In the genomic region with DNA sequence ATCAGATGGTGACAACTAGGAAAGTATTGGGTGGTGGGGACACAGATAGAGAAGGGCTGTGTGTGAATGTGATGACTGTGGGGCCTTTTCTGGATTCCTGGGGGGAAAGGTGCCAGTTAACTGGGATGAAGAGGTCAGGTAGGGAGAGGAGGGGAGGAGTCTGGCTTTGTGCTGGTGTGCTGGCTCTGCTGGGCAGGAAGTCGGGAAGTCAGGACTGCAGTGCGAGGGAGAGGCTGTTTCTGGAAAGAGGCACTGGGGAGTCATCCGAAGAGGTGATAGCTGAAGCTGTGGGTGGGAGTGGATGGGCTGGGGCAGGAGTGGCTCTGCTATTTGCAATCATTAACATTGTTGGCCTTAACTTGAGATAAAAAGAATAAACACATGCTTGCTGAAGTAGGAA, we compare ENCODE assay signal across 15 mouse cellular contexts. TPM values are rescaled to one million over a fixed set of nuclear protein-coding genes. Genes with fewer than 3 reads are reported as not detected.
DNase-seq lines count a peak whose midpoint lies in the region; ATAC-seq lines count a peak whose summit lies in the region.
"Had no signal": no experiment of that assay in that cellular context is flagged by ENCODE, and none has a peak within 500 bp of the region (broad histone marks: within the 10 kb centered on the region; RNA-seq: fewer than 3 reads in every experiment).

No protein-coding gene starts in this region.

- H3K27ac ChIP-seq in heart, embryonic 11.5 days (ENCODE audit: low read depth, low read length), result no peak overlapping the region
- H3K27ac ChIP-seq in intestine, embryonic 16.5 days (ENCODE audit: low read length), result no peak overlapping the region
- H3K27ac ChIP-seq in hindbrain, embryonic 10.5 days, result no peak overlapping the region
- no peak overlapping the region; the same call in 1 of the 2 replicates for H3K27ac ChIP-seq in limb, embryonic 10.5 days
- H3K27ac ChIP-seq: hindbrain, embryonic 13.5 days; limb, embryonic 12.5 days; midbrain, embryonic 12.5 days; neural tube, embryonic 12.5 days had no signal

- no peak overlapping the region for H3K9ac ChIP-seq in heart, embryonic 11.5 days (ENCODE audit: low read depth, low read length)
- no peak overlapping the region for H3K9ac ChIP-seq in intestine, embryonic 16.5 days (ENCODE audit: low read depth, low read length)
- H3K9ac ChIP-seq: hindbrain, embryonic 13.5 days; limb, embryonic 12.5 days; midbrain, embryonic 12.5 days; neural tube, embryonic 12.5 days had no signal

- peaks cover 7% of the 10 kb centered on the region; the same call in 1 of the 2 replicates for H3K4me1 ChIP-seq in heart, embryonic 11.5 days (ENCODE audit: control insufficient read depth, insufficient read depth, low read length)
- peaks cover 6% of the 10 kb centered on the region; the same call in 1 of the 2 replicates for H3K4me1 ChIP-seq in intestine, embryonic 16.5 days (ENCODE audit: control insufficient read depth, insufficient read depth, low read length)
- peaks cover 21% of the 10 kb centered on the region for H3K4me1 ChIP-seq in hindbrain, embryonic 10.5 days (replicated peaks)
- peaks cover 13% of the 10 kb centered on the region; the same call in 1 of the 2 replicates for H3K4me1 ChIP-seq in limb, embryonic 10.5 days

- H3K27me3 ChIP-seq in heart, embryonic 11.5 days (ENCODE audit: control insufficient read depth, insufficient read depth, low read length), result no peaks in the 10 kb centered on the region
- H3K27me3 ChIP-seq in intestine, embryonic 16.5 days (replicated peaks; ENCODE audit: control insufficient read depth, insufficient read depth, low read length), result no peaks in the 10 kb centered on the region
- no peaks in the 10 kb centered on the region for H3K27me3 ChIP-seq in hindbrain, embryonic 10.5 days (ENCODE audit: insufficient read depth, poor library complexity, severe bottlenecking)
- no peaks in the 10 kb centered on the region for H3K27me3 ChIP-seq in limb, embryonic 10.5 days (ENCODE audit: low read depth, poor library complexity, severe bottlenecking)
- H3K27me3 ChIP-seq: hindbrain, embryonic 13.5 days; limb, embryonic 12.5 days; midbrain, embryonic 12.5 days; neural tube, embryonic 12.5 days had no signal

- ATAC-seq in heart, embryonic 11.5 days (replicated peaks; ENCODE audit: insufficient number of reproducible peaks, low FRiP score, low TSS enrichment), result no peak
- ATAC-seq in intestine, embryonic 16.5 days, result peak; percentile 76

- no peak overlapping the region for H3K4me2 ChIP-seq in heart, embryonic 11.5 days
- H3K4me2 ChIP-seq in intestine, embryonic 16.5 days (ENCODE audit: low read depth, low read length), result no peak overlapping the region
- H3K4me2 ChIP-seq: hindbrain, embryonic 13.5 days; limb, embryonic 12.5 days; midbrain, embryonic 12.5 days; neural tube, embryonic 12.5 days had no signal

- DNase-seq in heart, adult 11 months, result peak; percentile 95
- DNase-seq in ZHBTc4 (ENCODE audit: low read depth, low spot score), result peak; percentile 32
- DNase-seq in lung, postnatal 4 days, result peak; percentile 12 to 56
- DNase-seq in hindbrain, embryonic 10.5 days (ENCODE audit: low spot score), result no peak
- no peak for DNase-seq in limb, embryonic 10.5 days (ENCODE audit: low spot score)
- no peak for DNase-seq in frontal cortex, postnatal 14 days (ENCODE audit: low spot score in 2 of 2)
- DNase-seq: adrenal gland, postnatal 14 days; cerebellum, postnatal 14 days; right cerebral cortex, postnatal 4 days had no signal

- 7% methylated on average over 3 of the region's 3 CpGs for WGBS in heart, embryonic 11.5 days (ENCODE audit: insufficient replicate concordance)
- WGBS in intestine, embryonic 16.5 days, result 27% methylated on average over 3 of the region's 3 CpGs
- WGBS in hindbrain, embryonic 10.5 days, result 54% methylated on average over 3 of the region's 3 CpGs
- 42% methylated on average over 3 of the region's 3 CpGs for WGBS in limb, embryonic 10.5 days

- no peaks in the 10 kb centered on the region for H3K9me3 ChIP-seq in heart, embryonic 11.5 days (replicated peaks; ENCODE audit: control insufficient read depth, low read length)
- no peaks in the 10 kb centered on the region for H3K9me3 ChIP-seq in intestine, embryonic 16.5 days (ENCODE audit: control insufficient read depth, low read length)
- peaks cover 6% of the 10 kb centered on the region; the same call in 1 of the 2 replicates for H3K9me3 ChIP-seq in hindbrain, embryonic 10.5 days
- no peaks in the 10 kb centered on the region for H3K9me3 ChIP-seq in limb, embryonic 10.5 days (replicated peaks)
- H3K9me3 ChIP-seq: hindbrain, embryonic 13.5 days; midbrain, embryonic 12.5 days had no signal

- H3K36me3 ChIP-seq in heart, embryonic 11.5 days (ENCODE audit: control insufficient read depth, insufficient read depth, low read length), result no peaks in the 10 kb centered on the region
- H3K36me3 ChIP-seq in intestine, embryonic 16.5 days (ENCODE audit: control insufficient read depth, insufficient read depth, low read length), result no peaks in the 10 kb centered on the region
- H3K36me3 ChIP-seq in hindbrain, embryonic 10.5 days, result no peaks in the 10 kb centered on the region
- no peaks in the 10 kb centered on the region for H3K36me3 ChIP-seq in limb, embryonic 10.5 days
- H3K36me3 ChIP-seq: hindbrain, embryonic 13.5 days; limb, embryonic 12.5 days; midbrain, embryonic 12.5 days had no signal

- H3K4me3 ChIP-seq in heart, embryonic 11.5 days (ENCODE audit: low read depth, low read length), result no peak overlapping the region
- H3K4me3 ChIP-seq in intestine, embryonic 16.5 days (ENCODE audit: low read length), result no peak overlapping the region
- no peak overlapping the region for H3K4me3 ChIP-seq in hindbrain, embryonic 10.5 days
- H3K4me3 ChIP-seq in limb, embryonic 10.5 days, result no peak overlapping the region
- H3K4me3 ChIP-seq: hindbrain, embryonic 13.5 days; limb, embryonic 12.5 days; midbrain, embryonic 12.5 days; neural tube, embryonic 12.5 days had no signal

RNA-seq across cellular contexts. Expression of a gene that starts 23.7 kb away (rescaled TPM):
- polyA plus RNA-seq in heart, embryonic 11.5 days (2014; fragmentation: Nextera tagmentation; extraction: Ambion mirVana), result 6.1 and 6.3 TPM in 2 replicates
- polyA plus RNA-seq in intestine, embryonic 16.5 days (2015; fragmentation: Nextera tagmentation; extraction: Ambion mirVana), result 4.9 and 5.7 TPM in 2 replicates
- 4.5 and 5.0 TPM in 2 replicates for polyA plus RNA-seq in hindbrain, embryonic 10.5 days (2016; fragmentation: Nextera tagmentation; extraction: Ambion mirVana)
- polyA plus RNA-seq in limb, embryonic 10.5 days (2016; fragmentation: Nextera tagmentation; extraction: Ambion mirVana), result 1.6 and 2.6 TPM in 2 replicates

Comparison
In these comparisons a context has a peak if more than half of its experiments do, and no peak if none do; other contexts are left out.
1. DNase-seq: peak in heart, adult 11 months (single experiment), ZHBTc4 (single experiment) and lung, postnatal 4 days (2 of 2); none in hindbrain, embryonic 10.5 days (single experiment), limb, embryonic 10.5 days (single experiment) and frontal cortex, postnatal 14 days (0 of 2).